Mouse (Mus musculus) myocyte (in vitro differentiated cells): ENCODE results near the gene 1700008O03Rik. TPM values are rescaled to one million over a fixed set of nuclear protein-coding genes. Genes with fewer than 3 reads are reported as not detected.

Experiments
- H3K27me3 ChIP-seq: one replicate; pipeline ENCODE4 v1.6.1; 2011; ENCODE audit not compliant: control insufficient read depth, insufficient read depth, insufficient read length
- H3K36me3 ChIP-seq: one replicate; pipeline ENCODE4 v1.6.1; 2011; ENCODE audit not compliant: control insufficient read depth, insufficient read depth
- H3K4me2 ChIP-seq: one replicate; pipeline ENCODE4 v1.6.1; 2011; ENCODE audit warnings: low read depth, control low read depth
- H3K4me3 ChIP-seq: one replicate; pipeline ENCODE4 v1.5.1; 2011; ENCODE audit warnings: mild to moderate bottlenecking, control low read depth, moderate library complexity
- H3K79me2 ChIP-seq: one replicate; pipeline ENCODE4 v1.6.1; 2011; ENCODE audit not compliant: control insufficient read depth, insufficient read depth
- H3ac ChIP-seq: one replicate; pipeline ENCODE4 v1.6.1; 2011; ENCODE audit not compliant: control insufficient read depth, insufficient read length
- CEBPB ChIP-seq: IDR thresholded peaks from 2 replicates; pipeline ENCODE4 v1.6.1; 2011; ENCODE audit warnings: mild to moderate bottlenecking, moderate library complexity; ENCODE audit not compliant: poor library complexity, insufficient read depth, severe bottlenecking
- E2F4 ChIP-seq: IDR thresholded peaks from one replicate; pipeline ENCODE4 v1.6.1; 2011; ENCODE audit warnings: mild to moderate bottlenecking, control low read depth, moderate library complexity; ENCODE audit not compliant: insufficient read depth
- MAX ChIP-seq: IDR thresholded peaks from one replicate; pipeline ENCODE4 v1.6.1; 2011; ENCODE audit warnings: low read depth, mild to moderate bottlenecking, control low read depth
- MYOD1 ChIP-seq, 3 experiments: IDR thresholded peaks; one replicate each; pipeline ENCODE4 v1.6.1; 2011; ENCODE audit warnings: control low read depth in 2 of 3, low read depth in 2 of 3, mild to moderate bottlenecking in 2 of 3, moderate library complexity in 1 of 3; ENCODE audit not compliant: insufficient read length in 2 of 3, control insufficient read depth in 1 of 3
- MYOG ChIP-seq, 3 experiments: IDR thresholded peaks; one replicate each; pipeline ENCODE4 v1.6.1; 2011; ENCODE audit warnings: control low read depth in 2 of 3, low read depth in 2 of 3, mild to moderate bottlenecking in 2 of 3; ENCODE audit not compliant: insufficient read length in 2 of 3, control insufficient read depth in 1 of 3, insufficient read depth in 1 of 3
- POLR2A ChIP-seq: IDR thresholded peaks from one replicate; pipeline ENCODE4 v1.6.1; 2011; ENCODE audit warnings: low read depth, mild to moderate bottlenecking, control low read depth, moderate library complexity; ENCODE audit not compliant: insufficient read length
- POLR2AphosphoS2 ChIP-seq: IDR thresholded peaks from one replicate; pipeline ENCODE4 v1.6.1; 2011; ENCODE audit warnings: low read depth, control low read depth; ENCODE audit not compliant: insufficient read length
- REST ChIP-seq: IDR thresholded peaks from one replicate; pipeline ENCODE4 v1.6.1; 2011; ENCODE audit warnings: mild to moderate bottlenecking, control low read depth, moderate library complexity; ENCODE audit not compliant: insufficient read depth, insufficient read length
- SRF ChIP-seq: IDR thresholded peaks from one replicate; pipeline ENCODE4 v1.6.1; 2011; ENCODE audit warnings: low read depth; ENCODE audit not compliant: control insufficient read depth, insufficient read length
- TCF12 ChIP-seq: IDR thresholded peaks from one replicate; pipeline ENCODE4 v1.6.1; 2011; ENCODE audit warnings: mild to moderate bottlenecking, control low read depth; ENCODE audit not compliant: poor library complexity, insufficient read depth, severe bottlenecking
- TCF3 ChIP-seq: IDR thresholded peaks from one replicate; pipeline ENCODE4 v1.6.1; 2011; ENCODE audit warnings: low read depth, control low read depth; ENCODE audit not compliant: insufficient read length
- USF1 ChIP-seq: IDR thresholded peaks from one replicate; pipeline ENCODE4 v1.6.1; 2011; ENCODE audit warnings: low read depth, mild to moderate bottlenecking, control low read depth, moderate library complexity
- polyA plus RNA-seq: library from polyadenylated mRNA; unstranded; fragments of >200 nt; fragmentation: generic; extraction: Trizol; gene quantifications from one replicate; pipeline ENCODE4 v1.2.1, GENCODE M21; 2012; ENCODE audit warnings: missing spikeins

1700008O03Rik gene
- polyA plus RNA-seq, 1 experiment, result not detected

- no peaks in the 10 kb centered on the region for H3K79me2 ChIP-seq
- H3K27me3 ChIP-seq, result peaks cover 14% of the 10 kb centered on the region
- H3ac ChIP-seq, result no peak overlapping the region
- H3K4me3 ChIP-seq, result peak overlapping the region; percentile 7
- H3K4me2 ChIP-seq, result peak overlapping the region; percentile 67
- TF ChIP-seq TCF12 (no peak), POLR2AphosphoS2 (no peak), MAX (no peak), E2F4 (no peak), MYOG (IDR thresholded peaks at IDR 0.05; ENCODE audit: control insufficient read depth in 1 of 3, insufficient read depth in 1 of 3, insufficient read length in 2 of 3, low read depth in 2 of 3) (no peak), USF1 (no peak), REST (no peak), CEBPB (no peak), POLR2A (no peak), MYOD1 (IDR thresholded peaks at IDR 0.05; ENCODE audit: control insufficient read depth in 1 of 3, insufficient read length in 2 of 3, low read depth in 2 of 3) (no peak), SRF (no peak), TCF3 (no peak)
- no peaks in the 10 kb centered on the region for H3K36me3 ChIP-seq
Measured at GRCm38 (mm10) chr7:44406015-44406355, 20.4 kb upstream of the 1700008O03Rik start.

DNA sequence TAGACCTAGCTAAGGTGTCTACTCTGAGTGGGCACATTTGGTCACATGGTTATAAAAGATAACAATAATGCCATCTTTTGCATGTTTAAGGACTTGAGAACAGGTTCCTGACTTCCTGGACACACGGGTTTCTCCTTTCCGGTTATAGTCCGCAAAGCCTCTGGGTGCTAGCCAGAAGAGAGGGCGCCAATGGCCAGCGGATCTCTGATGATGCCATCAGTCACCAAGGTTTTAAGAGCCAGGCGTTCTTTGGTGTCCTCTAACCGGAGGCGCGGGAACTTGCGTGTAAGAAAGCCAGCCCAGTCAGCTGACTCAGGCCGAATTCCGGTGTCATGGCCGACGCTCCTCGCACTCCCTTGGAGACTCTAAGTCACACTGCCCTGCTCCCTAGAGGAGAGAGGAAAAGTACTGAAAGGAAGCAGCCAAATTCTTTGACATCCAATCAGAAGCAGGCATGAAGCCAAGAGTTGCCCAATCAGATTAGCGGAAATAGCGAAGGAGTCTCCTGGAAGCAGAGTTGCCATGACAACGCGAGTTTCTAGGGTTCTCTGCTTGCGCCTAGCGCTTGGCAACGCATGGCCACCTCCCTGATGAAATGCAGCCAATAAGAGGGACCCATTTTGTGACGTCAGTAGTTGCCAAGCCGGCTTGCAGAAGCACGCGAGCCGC is 19.9 kb upstream of the 1700008O03Rik start:
- no peaks in the 10 kb centered on the region for H3K79me2 ChIP-seq
- TF ChIP-seq TCF12, result no peak
- no peak for TF ChIP-seq MYOD1 (IDR thresholded peaks at IDR 0.05; ENCODE audit: control insufficient read depth in 1 of 3, insufficient read length in 2 of 3, low read depth in 2 of 3)
- peak; percentile 22 for TF ChIP-seq POLR2A
- TF ChIP-seq USF1, result peak; percentile 68
- TF ChIP-seq SRF, result no peak
- no peak overlapping the region for H3ac ChIP-seq
- H3K36me3 ChIP-seq, result no peaks in the 10 kb centered on the region
- H3K4me3 ChIP-seq, result peak overlapping the region; percentile 7
- peak overlapping the region; percentile 67 for H3K4me2 ChIP-seq
- peaks cover 14% of the 10 kb centered on the region for H3K27me3 ChIP-seq

DNA sequence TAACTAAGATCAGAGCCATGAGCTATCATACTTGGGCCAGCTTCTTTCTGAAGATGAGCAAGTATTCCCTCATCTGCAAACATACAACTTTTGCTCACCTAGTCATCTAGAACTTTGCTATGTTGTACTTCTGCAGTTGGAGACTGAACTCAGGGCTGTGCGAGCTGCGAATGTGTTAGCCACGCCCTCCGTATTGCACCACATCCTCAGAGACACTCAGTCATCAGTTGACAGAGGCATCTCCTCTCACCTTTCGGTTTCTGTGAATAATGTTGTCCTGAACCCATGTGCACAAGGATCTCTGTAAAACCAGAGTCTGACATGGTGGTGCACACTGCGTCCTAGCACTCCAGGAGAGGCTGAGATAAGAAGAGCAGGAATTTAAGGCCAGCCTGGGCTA is 16.1 kb upstream of the 1700008O03Rik start:
- no peaks in the 10 kb centered on the region for H3K79me2 ChIP-seq
- no peak overlapping the region for H3ac ChIP-seq
- no peaks in the 10 kb centered on the region for H3K36me3 ChIP-seq
- H3K4me2 ChIP-seq, result no peak overlapping the region
- TF ChIP-seq SRF (no peak), USF1 (no peak), REST (no peak), MYOD1 (IDR thresholded peaks at IDR 0.05; ENCODE audit: control insufficient read depth in 1 of 3, insufficient read length in 2 of 3, low read depth in 2 of 3) (no peak), POLR2AphosphoS2 (no peak), CEBPB (no peak), TCF12 (no peak), POLR2A (no peak), E2F4 (no peak)
- H3K4me3 ChIP-seq, result no peak overlapping the region
- peaks cover 22% of the 10 kb centered on the region for H3K27me3 ChIP-seq

DNA sequence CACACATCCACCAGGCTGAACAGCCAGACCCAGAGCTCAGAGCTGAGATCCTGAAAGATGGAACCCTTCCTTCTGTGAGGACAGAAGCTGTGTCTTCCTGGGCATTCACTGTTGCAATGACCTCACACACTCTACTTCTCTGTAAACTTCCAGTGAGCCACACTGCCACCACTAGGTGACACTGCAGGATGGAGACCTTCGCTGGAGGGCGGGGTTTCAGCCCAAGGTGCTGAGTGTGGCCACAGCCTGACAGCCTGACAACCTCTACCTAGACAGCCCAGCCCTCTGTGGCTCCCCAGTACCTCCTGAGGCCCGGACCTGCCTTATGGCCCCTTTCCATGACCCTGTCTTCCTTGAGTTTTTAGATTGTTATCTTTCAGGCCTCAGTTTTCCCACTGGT is 12.9 kb upstream of the 1700008O03Rik start:
- Histone ChIP-seq H3K79me2 (no peaks in the 10 kb centered on the region), H3ac (no peak overlapping the region), H3K36me3 (no peaks in the 10 kb centered on the region), H3K4me2 (no peak overlapping the region), H3K4me3 (no peak overlapping the region), H3K27me3 (peaks cover 47% of the 10 kb centered on the region)
- no peak for TF ChIP-seq CEBPB
- no peak for TF ChIP-seq MAX
- no peak for TF ChIP-seq MYOD1 (IDR thresholded peaks at IDR 0.05; ENCODE audit: control insufficient read depth in 1 of 3, insufficient read length in 2 of 3, low read depth in 2 of 3)
- no peak for TF ChIP-seq MYOG (IDR thresholded peaks at IDR 0.05; ENCODE audit: control insufficient read depth in 1 of 3, insufficient read depth in 1 of 3, insufficient read length in 2 of 3, low read depth in 2 of 3)
- TF ChIP-seq TCF12, result no peak
- TF ChIP-seq POLR2A, result no peak
- no peak for TF ChIP-seq TCF3

DNA sequence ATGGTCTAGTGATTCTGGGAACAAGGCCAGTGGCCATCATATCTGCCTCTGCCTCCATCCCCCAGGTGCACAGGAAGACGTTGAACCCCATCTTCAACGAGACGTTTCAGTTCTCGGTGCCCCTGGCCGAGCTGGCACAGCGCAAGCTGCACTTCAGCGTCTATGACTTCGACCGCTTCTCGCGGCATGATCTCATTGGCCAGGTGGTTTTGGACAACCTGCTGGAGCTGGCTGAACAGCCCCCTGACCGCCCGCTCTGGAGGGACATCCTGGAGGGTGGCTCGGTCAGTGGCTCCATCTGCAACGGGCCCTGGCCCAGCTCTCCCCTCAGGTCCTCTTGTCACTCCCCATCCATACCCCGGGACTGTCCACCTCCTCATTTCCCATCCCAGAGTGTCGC is 7.7 kb upstream of the 1700008O03Rik start:
- Histone ChIP-seq H3K4me2 (no peak overlapping the region), H3K36me3 (no peaks in the 10 kb centered on the region), H3K4me3 (no peak overlapping the region), H3K27me3 (peaks cover 78% of the 10 kb centered on the region), H3ac (no peak overlapping the region), H3K79me2 (no peaks in the 10 kb centered on the region)
- TF ChIP-seq POLR2A (no peak), SRF (no peak), TCF12 (no peak), TCF3 (no peak), USF1 (no peak), MYOD1 (IDR thresholded peaks at IDR 0.05; ENCODE audit: control insufficient read depth in 1 of 3, insufficient read length in 2 of 3, low read depth in 2 of 3) (no peak), MYOG (IDR thresholded peaks at IDR 0.05; ENCODE audit: control insufficient read depth in 1 of 3, insufficient read depth in 1 of 3, insufficient read length in 2 of 3, low read depth in 2 of 3) (no peak), E2F4 (no peak), POLR2AphosphoS2 (no peak), CEBPB (no peak), REST (no peak), MAX (no peak)
